Mouse (Mus musculus) frontal cortex, postnatal 25 days (tissue): ENCODE data around the gene Sept12.

Experiments used
- DNase-seq, 2 experiments: peaks; one replicate each; pipeline ENCODE4 v3.0.0; 2022; ENCODE audit warnings: low spot score in 2 of 2

Sept12 gene

GRCm38 (mm10) chr16:4937351-4938190 lies 60.1 kb downstream of the Sept12 start:
- DNase-seq = no peak
